24 mouse cellular contexts compared by ENCODE assay signal in genomic region chr1:39889973-39890372, GRCm38 (mm10). TPM values are rescaled to one million over a fixed set of nuclear protein-coding genes. Genes with fewer than 3 reads are reported as not detected.
DNase-seq lines count a peak whose midpoint lies in the region; ATAC-seq and TF ChIP-seq lines count a peak whose summit lies in the region.
"Had no signal": no experiment of that assay in that cellular context is flagged by ENCODE, and none has a peak within 500 bp of the region (broad histone marks: within the 10 kb centered on the region; RNA-seq: fewer than 3 reads in every experiment).

No protein-coding gene starts in this region.

- H3K4me1 ChIP-seq in lung, embryonic 14.5 days (ENCODE audit: insufficient read depth), result no peaks in the 10 kb centered on the region
- peaks cover 2% of the 10 kb centered on the region; the same call in 1 of the 2 replicates for H3K4me1 ChIP-seq in midbrain, embryonic 11.5 days (ENCODE audit: control insufficient read depth, insufficient read depth, low read length)
- H3K4me1 ChIP-seq: embryonic facial prominence, embryonic 15.5 days had no signal

- H3K36me3 ChIP-seq in lung, embryonic 14.5 days (ENCODE audit: insufficient read depth), result no peaks in the 10 kb centered on the region
- no peaks in the 10 kb centered on the region for H3K36me3 ChIP-seq in myocyte (ENCODE audit: control insufficient read depth, insufficient read depth)
- no peaks in the 10 kb centered on the region for H3K36me3 ChIP-seq in midbrain, embryonic 11.5 days (ENCODE audit: control insufficient read depth, insufficient read depth, low read length)
- H3K36me3 ChIP-seq: embryonic facial prominence, embryonic 13.5 days; embryonic facial prominence, embryonic 15.5 days; forebrain, embryonic 15.5 days; G1E had no signal

- no peaks in the 10 kb centered on the region for H3K27me3 ChIP-seq in lung, embryonic 14.5 days (ENCODE audit: insufficient read depth, low read length)
- no peaks in the 10 kb centered on the region for H3K27me3 ChIP-seq in myocyte (ENCODE audit: control insufficient read depth, insufficient read depth, insufficient read length)
- H3K27me3 ChIP-seq in midbrain, embryonic 11.5 days (ENCODE audit: control insufficient read depth, insufficient read depth, low read length), result no peaks in the 10 kb centered on the region
- H3K27me3 ChIP-seq: CH12.LX; embryonic facial prominence, embryonic 13.5 days; embryonic facial prominence, embryonic 15.5 days; forebrain, embryonic 13.5 days; forebrain, embryonic 15.5 days had no signal

- ATAC-seq in lung, embryonic 14.5 days (ENCODE audit: insufficient read depth), result no peak
- no peak for ATAC-seq in midbrain, embryonic 11.5 days (ENCODE audit: low FRiP score)
- ATAC-seq: CD4-positive, CD25-positive, alpha-beta regulatory T cell, adult 4 months; forebrain, embryonic 13.5 days; forebrain, embryonic 15.5 days; forebrain, postnatal 0 days had no signal

- H3K9me3 ChIP-seq in lung, embryonic 14.5 days (ENCODE audit: low read depth, low read length), result no peaks in the 10 kb centered on the region
- no peaks in the 10 kb centered on the region for H3K9me3 ChIP-seq in midbrain, embryonic 11.5 days (ENCODE audit: control insufficient read depth, low read length)
- H3K9me3 ChIP-seq: embryonic facial prominence, embryonic 13.5 days; embryonic facial prominence, embryonic 15.5 days; forebrain, embryonic 13.5 days; forebrain, embryonic 15.5 days; G1E had no signal

- H3K27ac ChIP-seq in lung, embryonic 14.5 days (ENCODE audit: low read depth), result no peak overlapping the region
- no peak overlapping the region for H3K27ac ChIP-seq in midbrain, embryonic 11.5 days (ENCODE audit: low read depth, low read length)
- H3K27ac ChIP-seq: embryonic facial prominence, embryonic 13.5 days; embryonic facial prominence, embryonic 15.5 days; forebrain, embryonic 13.5 days; forebrain, embryonic 15.5 days had no signal

- DNase-seq in cerebellum, postnatal 10 days, result peak; percentile 54 to 70
- no peak for DNase-seq in cerebellum, postnatal 4 days (ENCODE audit: low spot score in 2 of 2)
- peak; percentile 46 for DNase-seq in lung, embryonic 14.5 days
- no peak for DNase-seq in lung, postnatal 25 days (ENCODE audit: low spot score)
- peak; percentile 33 for DNase-seq in NIH3T3 (ENCODE audit: low read depth)
- no peak for DNase-seq in left cerebral cortex, adult 11 months (ENCODE audit: low spot score)
- no peak for DNase-seq in midbrain, embryonic 11.5 days (ENCODE audit: low spot score, missing footprints)
- DNase-seq: adrenal gland, adult 2 months; adrenal gland, postnatal 10 days; adrenal gland, postnatal 25 days; cerebellum, adult 11 months; cerebellum, adult 18-20 months; cerebellum, adult 8-10 months; cerebellum, adult 9-11 months; embryo, embryonic 11 days; forebrain, postnatal 0 days had no signal

- no peak overlapping the region for H3K4me2 ChIP-seq in lung, embryonic 14.5 days
- peak overlapping the region; percentile 76 for H3K4me2 ChIP-seq in myocyte (ENCODE audit: low read depth)
- H3K4me2 ChIP-seq in midbrain, embryonic 11.5 days, result no peak overlapping the region
- H3K4me2 ChIP-seq: embryonic facial prominence, embryonic 13.5 days; embryonic facial prominence, embryonic 15.5 days; forebrain, embryonic 13.5 days; forebrain, embryonic 15.5 days had no signal

- H3K4me3 ChIP-seq in lung, embryonic 14.5 days (ENCODE audit: low read depth, low read length), result no peak overlapping the region
- no peak overlapping the region for H3K4me3 ChIP-seq in myocyte
- H3K4me3 ChIP-seq in midbrain, embryonic 11.5 days (ENCODE audit: low read depth, low read length), result no peak overlapping the region
- H3K4me3 ChIP-seq: embryonic facial prominence, embryonic 13.5 days; embryonic facial prominence, embryonic 15.5 days; forebrain, embryonic 13.5 days; forebrain, embryonic 15.5 days had no signal

- TF ChIP-seq POLR2A in myocyte (IDR thresholded peaks at IDR 0.05; ENCODE audit: insufficient read length, low read depth), result no peak

- TF ChIP-seq CTCF in lung, embryonic 14.5 days (IDR thresholded peaks at IDR 0.05; ENCODE audit: low read depth), result no peak

- no peaks in the 10 kb centered on the region for H3K79me2 ChIP-seq in myocyte (ENCODE audit: control insufficient read depth, insufficient read depth)

- WGBS in lung, embryonic 14.5 days, result 66% methylated on average over 6 of the region's 6 CpGs
- WGBS in midbrain, embryonic 11.5 days, result 84% methylated on average over 6 of the region's 6 CpGs

- no peak overlapping the region for H3K9ac ChIP-seq in lung, embryonic 14.5 days
- no peak overlapping the region for H3K9ac ChIP-seq in midbrain, embryonic 11.5 days (ENCODE audit: low read length)
- H3K9ac ChIP-seq: embryonic facial prominence, embryonic 13.5 days; embryonic facial prominence, embryonic 15.5 days; forebrain, embryonic 13.5 days; forebrain, embryonic 15.5 days; forebrain, postnatal 0 days had no signal

- H3ac ChIP-seq in myocyte (ENCODE audit: control insufficient read depth, insufficient read length), result no peak overlapping the region

TF ChIP-seq in myocyte, 11 proteins besides CTCF, POLR2A, EP300 and RAD21:
- no peak for TF ChIP-seq REST (IDR thresholded peaks at IDR 0.05; ENCODE audit: insufficient read depth, insufficient read length)

RNA-seq across cellular contexts. Expression of gene Map4k4, which starts 10.7 kb away (rescaled TPM):
- 44.7 and 49.3 TPM in 2 replicates for polyA plus RNA-seq in lung, embryonic 14.5 days (2014; fragmentation: Nextera tagmentation; extraction: Ambion mirVana)
- 147 TPM for polyA plus RNA-seq in myocyte (2012; fragmentation: generic; extraction: Trizol)
- 30.7 and 33.7 TPM in 2 replicates for polyA plus RNA-seq in midbrain, embryonic 11.5 days (2014; fragmentation: Nextera tagmentation; extraction: Ambion mirVana)

Comparison
In these comparisons a context has a peak if more than half of its experiments do, and no peak if none do; other contexts are left out.
1. DNase-seq: peak in cerebellum, postnatal 10 days (2 of 2), lung, embryonic 14.5 days (single experiment) and NIH3T3 (single experiment); none in cerebellum, postnatal 4 days (0 of 2), lung, postnatal 25 days (single experiment), left cerebral cortex, adult 11 months (single experiment) and midbrain, embryonic 11.5 days (single experiment).